Mouse (Mus musculus): Measurements from ENCODE around the gene Exoc5. TPM values are rescaled to one million over a fixed set of nuclear protein-coding genes. Genes with fewer than 3 reads are reported as not detected.
A peak's percentile ranks its signal among the peaks of the same experiment; 100 is the strongest.

Gene Exoc5
- polyA plus RNA-seq, 1 experiment from 2014 or later, result 45.5 TPM

DNA sequence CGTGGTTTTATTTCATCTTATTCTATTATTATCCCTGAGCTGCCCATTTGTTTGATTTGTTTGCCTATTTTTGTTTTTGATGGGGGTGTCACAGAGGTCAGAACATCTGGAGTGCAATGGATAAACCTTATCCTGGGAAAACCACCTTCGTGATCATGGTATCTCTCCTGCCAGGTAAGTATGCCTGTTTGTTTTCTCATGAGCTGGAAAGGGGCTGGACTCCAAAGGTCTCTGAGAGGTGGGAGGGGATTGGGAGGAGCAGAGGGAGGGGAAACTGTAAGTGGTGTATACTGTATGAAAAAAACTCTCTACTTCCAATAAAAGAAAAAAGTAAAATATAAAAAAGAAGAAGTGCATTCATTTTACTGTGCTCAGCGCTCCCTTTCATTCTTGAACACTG, 64.8 kb downstream of the Exoc5 start:
- no peak overlapping the region for H3K27ac ChIP-seq (ENCODE audit: poor library complexity, severe bottlenecking)
- WGBS, result 75% methylated on average over 3 of the region's 3 CpGs
- no peaks in the 10 kb centered on the region for H3K36me3 ChIP-seq
- no peaks in the 10 kb centered on the region for H3K27me3 ChIP-seq (replicated peaks)
- no peaks in the 10 kb centered on the region for H3K4me1 ChIP-seq (replicated peaks)
- no peak overlapping the region for H3K4me3 ChIP-seq
- no peak overlapping the region for H3K9ac ChIP-seq
- no peaks in the 10 kb centered on the region for H3K9me3 ChIP-seq (replicated peaks)
- no peak for ATAC-seq (ENCODE audit: insufficient number of reproducible peaks, low FRiP score)
- no peak overlapping the region for H3K4me2 ChIP-seq

DNA sequence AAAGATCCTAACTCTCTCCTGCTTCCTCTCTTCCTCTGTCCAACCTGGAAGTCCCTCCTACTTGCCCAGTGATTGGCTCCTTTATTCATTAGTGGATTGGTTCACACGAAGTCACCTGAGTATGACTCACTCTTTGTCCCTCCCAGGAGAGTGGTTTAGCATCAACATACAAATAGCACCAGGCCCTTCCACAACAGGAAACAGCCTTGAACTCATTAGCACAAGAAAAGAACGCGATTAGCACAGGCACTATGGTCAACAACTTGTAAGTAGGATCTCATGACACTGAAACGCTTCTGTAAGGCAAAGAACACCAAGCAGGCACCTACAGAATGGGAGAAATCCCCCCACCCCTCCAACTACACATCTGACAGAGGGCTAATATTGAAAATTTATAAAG, 67.7 kb downstream of the Exoc5 start:
- 51% methylated on average over 4 of the region's 4 CpGs for WGBS
- Histone ChIP-seq H3K36me3 (no peaks in the 10 kb centered on the region), H3K9ac (no peak overlapping the region), H3K27ac (ENCODE audit: poor library complexity, severe bottlenecking) (no peak overlapping the region), H3K4me2 (no peak overlapping the region), H3K4me3 (no peak overlapping the region), H3K4me1 (replicated peaks) (no peaks in the 10 kb centered on the region), H3K9me3 (replicated peaks) (no peaks in the 10 kb centered on the region), H3K27me3 (replicated peaks) (no peaks in the 10 kb centered on the region)
- no peak for ATAC-seq (ENCODE audit: insufficient number of reproducible peaks, low FRiP score)

DNA sequence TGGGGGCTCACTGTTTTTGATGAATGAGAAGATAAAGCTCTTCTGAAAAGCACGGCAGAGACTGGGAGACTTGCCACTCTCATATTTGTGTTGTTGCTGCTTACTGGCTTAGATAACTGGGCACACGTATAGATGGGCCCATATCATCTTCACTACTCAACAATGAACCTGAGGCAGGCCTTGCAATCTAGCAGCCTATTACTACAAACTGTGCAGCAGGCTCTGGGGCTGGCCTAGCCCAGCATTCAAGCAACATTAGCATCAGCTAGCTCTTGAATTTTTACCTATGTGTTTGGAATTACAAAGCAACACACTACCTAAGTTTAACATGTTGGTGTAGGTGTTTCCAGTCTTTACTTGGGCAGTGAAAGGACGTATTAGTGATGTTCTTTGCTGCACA, 72.6 kb downstream of the Exoc5 start:
- Histone ChIP-seq H3K9me3 (replicated peaks) (no peaks in the 10 kb centered on the region), H3K4me3 (no peak overlapping the region), H3K4me2 (no peak overlapping the region), H3K27me3 (replicated peaks) (no peaks in the 10 kb centered on the region; the same call in 1 of the 2 replicates), H3K27ac (ENCODE audit: poor library complexity, severe bottlenecking) (no peak overlapping the region), H3K9ac (no peak overlapping the region), H3K36me3 (no peaks in the 10 kb centered on the region), H3K4me1 (replicated peaks) (no peaks in the 10 kb centered on the region; the same call in 1 of the 2 replicates)
- 73% methylated on average over 3 of the region's 3 CpGs for WGBS
- ATAC-seq (ENCODE audit: insufficient number of reproducible peaks, low FRiP score), result no peak

DNA sequence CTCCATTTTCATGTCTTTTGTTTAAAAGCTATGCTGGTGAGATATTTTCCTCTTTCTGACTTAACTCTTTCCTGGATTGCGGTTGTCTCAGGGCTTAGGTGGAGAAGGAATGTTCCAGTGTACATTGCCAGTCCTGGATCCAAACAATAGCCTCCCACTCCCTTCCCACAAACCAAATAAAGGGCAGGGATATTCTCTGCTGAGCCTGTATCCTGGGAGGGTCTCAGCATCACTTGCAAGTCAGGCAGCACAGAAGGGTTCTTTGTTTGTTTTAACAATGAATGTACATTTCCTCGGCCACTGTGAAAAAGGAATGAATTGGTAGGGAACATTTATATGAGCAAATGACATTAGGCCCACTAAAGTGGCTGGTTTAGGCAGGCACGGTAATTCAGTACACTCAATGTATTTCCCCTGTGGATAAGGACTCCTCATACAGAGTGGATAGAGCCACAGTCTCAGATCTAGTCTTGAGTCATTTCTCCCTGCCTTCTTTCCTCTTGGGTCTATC, 74.3 kb downstream of the Exoc5 start:
- H3K4me1 ChIP-seq (replicated peaks), result no peaks in the 10 kb centered on the region; the same call in 1 of the 2 replicates
- H3K4me3 ChIP-seq, result no peak overlapping the region

DNA sequence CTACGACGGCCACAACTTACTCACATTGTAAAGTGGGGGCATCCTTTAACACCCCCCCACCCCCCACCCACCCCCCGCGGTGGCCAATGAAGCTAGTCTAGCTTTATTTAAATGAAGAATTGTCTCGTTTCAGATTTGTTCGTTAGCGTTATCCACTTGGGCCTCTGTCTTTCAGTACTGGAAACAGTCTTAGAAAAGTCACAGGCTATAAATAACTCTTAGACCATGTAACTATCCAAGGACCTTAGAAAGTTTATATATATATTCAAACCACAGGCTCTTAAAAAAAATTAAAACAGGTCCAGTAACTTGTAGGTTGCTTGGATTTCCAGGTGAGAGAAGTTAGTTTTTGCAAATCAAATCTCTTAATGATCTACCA, 75.3 kb downstream of the Exoc5 start:
- WGBS, result 5% methylated on average over 7 of the region's 7 CpGs
- no peaks in the 10 kb centered on the region for H3K36me3 ChIP-seq
- peak overlapping the region; percentile 76 for H3K4me2 ChIP-seq
- no peaks in the 10 kb centered on the region for H3K9me3 ChIP-seq (replicated peaks)
- no peak for ATAC-seq (ENCODE audit: insufficient number of reproducible peaks, low FRiP score)
- H3K9ac ChIP-seq, result no peak overlapping the region; the same call in 1 of the 2 replicates
- peaks cover 5% of the 10 kb centered on the region; the same call in 1 of the 2 replicates for H3K4me1 ChIP-seq (replicated peaks)
- H3K27ac ChIP-seq (ENCODE audit: poor library complexity, severe bottlenecking), result no peak overlapping the region
- H3K4me3 ChIP-seq, result peak overlapping the region; percentile 38
- H3K27me3 ChIP-seq (replicated peaks), result no peaks in the 10 kb centered on the region; the same call in 1 of the 2 replicates

More for the DNA sequence above, 74.3 kb downstream of the Exoc5 start:
- no peak for ATAC-seq (ENCODE audit: insufficient number of reproducible peaks, low FRiP score)
- no peaks in the 10 kb centered on the region for H3K9me3 ChIP-seq (replicated peaks)
- no peaks in the 10 kb centered on the region for H3K36me3 ChIP-seq
- WGBS, result 59% methylated on average over 3 of the region's 3 CpGs
- no peak overlapping the region for H3K27ac ChIP-seq (ENCODE audit: poor library complexity, severe bottlenecking)
- H3K27me3 ChIP-seq (replicated peaks), result no peaks in the 10 kb centered on the region; the same call in 1 of the 2 replicates
- no peak overlapping the region for H3K4me2 ChIP-seq
- no peak overlapping the region for H3K9ac ChIP-seq

DNA sequence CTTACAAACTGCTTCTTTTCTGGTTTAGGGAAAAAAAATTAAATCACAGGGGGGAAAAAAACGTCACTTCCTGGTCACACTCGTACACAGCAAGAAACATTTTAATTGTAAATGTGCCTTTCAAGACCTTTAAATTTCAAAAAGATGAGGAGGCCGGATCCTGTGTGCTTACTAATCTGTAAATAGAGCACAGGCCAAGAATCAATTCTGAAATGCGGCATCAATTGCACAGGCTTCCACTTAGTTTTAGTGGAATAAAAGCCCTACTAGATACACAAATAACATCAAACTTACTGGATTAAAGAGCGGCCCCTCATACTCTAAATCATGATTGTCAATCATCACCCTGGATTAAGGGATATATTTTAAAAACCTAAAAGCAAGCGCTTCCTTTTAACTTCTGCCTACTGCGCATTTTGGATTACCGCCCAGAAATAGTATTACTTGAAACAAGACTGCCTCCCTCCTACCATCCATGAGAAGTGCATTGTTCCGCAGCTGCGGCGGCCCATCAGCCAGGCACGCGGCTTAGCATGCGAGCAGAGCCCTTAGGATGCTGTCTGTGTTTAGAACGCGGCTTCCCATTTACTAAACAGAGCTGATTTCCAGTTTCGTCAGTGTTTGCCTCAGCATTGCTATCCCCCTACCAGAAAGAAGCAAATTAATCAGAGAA, 75.8 kb downstream of the Exoc5 start:
- Histone ChIP-seq H3K4me2 (peak overlapping the region; percentile 76), H3K9me3 (replicated peaks) (no peaks in the 10 kb centered on the region), H3K27me3 (replicated peaks) (no peaks in the 10 kb centered on the region; the same call in 1 of the 2 replicates), H3K9ac (no peak overlapping the region; the same call in 1 of the 2 replicates), H3K4me1 (replicated peaks) (peaks cover 6% of the 10 kb centered on the region; the same call in 1 of the 2 replicates), H3K27ac (ENCODE audit: poor library complexity, severe bottlenecking) (no peak overlapping the region), H3K36me3 (no peaks in the 10 kb centered on the region), H3K4me3 (peak overlapping the region; percentile 38)
- WGBS, result 16% methylated on average over 17 of the region's 17 CpGs
- peak; percentile 61; the same call in 1 of the 2 replicates for ATAC-seq (ENCODE audit: insufficient number of reproducible peaks, low FRiP score)

DNA sequence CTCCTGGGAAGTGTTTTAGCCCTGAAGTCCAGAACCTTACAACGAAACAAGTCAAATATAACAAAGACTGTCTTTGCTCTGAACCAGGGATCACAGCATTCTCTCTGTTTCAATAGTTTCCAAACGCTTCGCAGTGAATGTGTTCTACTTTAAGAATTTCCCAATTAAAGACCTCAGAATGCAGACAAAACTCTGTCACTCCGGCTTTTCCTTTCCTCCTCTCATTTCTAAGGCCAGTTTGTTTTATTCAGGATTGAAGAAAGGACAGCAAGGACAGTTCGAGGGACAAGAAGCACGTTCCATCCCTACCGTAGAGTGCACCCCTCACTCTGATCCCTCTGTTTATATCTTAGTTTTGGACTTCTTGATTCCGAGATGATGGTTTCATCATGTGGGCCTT, 76.6 kb downstream of the Exoc5 start:
- Histone ChIP-seq H3K4me2 (no peak overlapping the region), H3K36me3 (no peaks in the 10 kb centered on the region), H3K9ac (no peak overlapping the region), H3K9me3 (replicated peaks) (no peaks in the 10 kb centered on the region), H3K27ac (ENCODE audit: poor library complexity, severe bottlenecking) (no peak overlapping the region), H3K4me3 (no peak overlapping the region), H3K4me1 (replicated peaks) (peaks cover 6% of the 10 kb centered on the region; the same call in 1 of the 2 replicates), H3K27me3 (replicated peaks) (no peaks in the 10 kb centered on the region; the same call in 1 of the 2 replicates)
- 85% methylated on average over 8 of the region's 8 CpGs for WGBS
- no peak for ATAC-seq (ENCODE audit: insufficient number of reproducible peaks, low FRiP score)

DNA sequence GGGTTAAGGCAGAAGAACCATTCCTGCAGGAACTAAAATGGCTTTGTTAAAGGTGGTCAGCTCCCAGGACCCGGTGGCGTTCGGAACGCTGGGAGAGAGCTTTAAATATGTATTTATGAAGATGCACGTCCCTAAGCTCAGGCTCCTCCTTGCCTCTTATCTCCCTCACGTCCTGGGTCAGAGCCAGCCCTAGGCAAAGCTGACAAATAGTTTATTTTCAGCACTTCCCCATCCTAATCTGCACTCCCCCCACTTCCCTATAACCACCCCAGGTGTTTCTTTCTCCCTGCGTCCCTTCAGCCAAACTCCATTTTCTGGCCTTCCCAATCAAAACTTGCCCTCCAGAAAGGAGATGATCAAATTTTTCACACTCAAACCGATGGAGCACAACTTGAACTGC, 80.2 kb downstream of the Exoc5 start:
- peaks cover 6% of the 10 kb centered on the region; the same call in 1 of the 2 replicates for H3K4me1 ChIP-seq (replicated peaks)
- WGBS, result 53% methylated on average over 8 of the region's 8 CpGs
- H3K27me3 ChIP-seq (replicated peaks), result no peaks in the 10 kb centered on the region; the same call in 1 of the 2 replicates
- no peak for ATAC-seq (ENCODE audit: insufficient number of reproducible peaks, low FRiP score)
- no peak overlapping the region for H3K4me3 ChIP-seq
- no peaks in the 10 kb centered on the region for H3K9me3 ChIP-seq (replicated peaks)
- no peak overlapping the region for H3K27ac ChIP-seq (ENCODE audit: poor library complexity, severe bottlenecking)
- no peak overlapping the region for H3K4me2 ChIP-seq
- H3K9ac ChIP-seq, result no peak overlapping the region
- no peaks in the 10 kb centered on the region for H3K36me3 ChIP-seq

DNA sequence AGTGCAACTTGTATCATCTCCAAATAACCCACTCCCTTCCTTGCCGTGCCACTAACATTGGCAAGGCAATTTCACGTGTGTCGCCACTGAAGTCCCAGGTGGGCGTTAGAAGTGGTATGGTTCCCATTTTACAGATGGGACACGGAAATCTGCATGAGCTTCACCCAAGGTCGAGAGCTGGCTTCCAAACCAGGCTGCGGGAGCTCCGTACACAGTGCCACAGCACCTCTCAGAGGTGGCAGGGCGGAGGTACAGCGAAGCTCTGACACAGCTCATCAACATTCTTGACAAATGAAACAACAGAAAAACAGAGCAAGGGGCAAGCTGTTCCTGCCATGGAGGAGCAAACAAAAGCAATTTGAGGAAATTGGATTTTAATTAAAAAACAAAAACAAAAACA, 80.8 kb downstream of the Exoc5 start:
- Histone ChIP-seq H3K4me1 (replicated peaks) (peaks cover 6% of the 10 kb centered on the region; the same call in 1 of the 2 replicates), H3K9me3 (replicated peaks) (no peaks in the 10 kb centered on the region), H3K4me2 (no peak overlapping the region), H3K9ac (no peak overlapping the region), H3K36me3 (no peaks in the 10 kb centered on the region), H3K27me3 (replicated peaks) (no peaks in the 10 kb centered on the region; the same call in 1 of the 2 replicates), H3K4me3 (no peak overlapping the region), H3K27ac (ENCODE audit: poor library complexity, severe bottlenecking) (no peak overlapping the region)
- WGBS, result 35% methylated on average over 10 of the region's 10 CpGs
- ATAC-seq (ENCODE audit: insufficient number of reproducible peaks, low FRiP score), result no peak

DNA sequence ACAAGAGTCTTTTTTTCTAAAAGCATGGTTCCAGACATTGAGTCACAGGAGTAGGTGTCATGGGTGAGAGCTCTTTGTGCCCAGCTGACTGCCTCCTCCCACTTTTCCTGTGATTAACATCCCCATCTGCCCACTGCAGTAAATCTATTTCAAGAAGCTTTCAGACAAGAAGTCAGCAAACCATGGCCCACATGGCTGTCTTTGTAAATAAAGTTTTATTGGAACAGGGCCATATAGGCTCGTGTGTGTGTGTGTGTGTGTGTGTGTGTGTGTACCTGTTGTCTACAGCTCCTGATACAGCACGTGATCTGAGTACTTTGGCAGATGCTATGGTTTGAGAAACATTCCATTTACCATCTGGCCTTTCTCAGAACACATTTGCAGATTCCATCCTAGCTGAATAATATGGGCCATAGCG, 87.5 kb downstream of the Exoc5 start:
- Histone ChIP-seq H3K36me3 (no peaks in the 10 kb centered on the region), H3K4me2 (no peak overlapping the region), H3K4me3 (no peak overlapping the region), H3K4me1 (replicated peaks) (no peaks in the 10 kb centered on the region), H3K9ac (no peak overlapping the region), H3K9me3 (replicated peaks) (no peaks in the 10 kb centered on the region), H3K27ac (ENCODE audit: poor library complexity, severe bottlenecking) (no peak overlapping the region), H3K27me3 (replicated peaks) (no peaks in the 10 kb centered on the region)
- ATAC-seq (ENCODE audit: insufficient number of reproducible peaks, low FRiP score), result no peak
- 70% methylated on average over 3 of the region's 3 CpGs for WGBS

DNA sequence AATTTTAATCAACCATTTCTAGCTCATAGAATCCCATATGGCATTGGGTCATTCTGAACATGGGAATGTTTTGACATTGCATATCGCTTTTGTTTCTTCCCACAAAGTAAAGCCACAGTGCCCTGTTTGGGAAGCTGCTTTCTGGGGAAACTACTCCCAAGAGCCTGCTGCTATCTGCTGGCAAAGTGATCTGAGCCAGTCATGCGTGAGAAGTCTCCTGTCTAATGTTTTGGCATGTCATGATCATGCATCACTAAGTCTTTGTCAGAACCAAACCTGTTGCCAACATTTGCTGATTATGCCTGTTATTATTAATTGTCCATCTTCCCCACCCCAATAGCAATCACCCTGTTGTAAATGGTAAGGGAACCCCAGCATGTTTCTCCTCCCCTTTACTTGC, 94.9 kb downstream of the Exoc5 start:
- no peak overlapping the region for H3K4me3 ChIP-seq
- H3K27me3 ChIP-seq (replicated peaks), result no peaks in the 10 kb centered on the region
- H3K4me1 ChIP-seq (replicated peaks), result no peaks in the 10 kb centered on the region
- no peak overlapping the region for H3K4me2 ChIP-seq
- no peaks in the 10 kb centered on the region for H3K9me3 ChIP-seq (replicated peaks)
- 81% methylated on average over 2 of the region's 2 CpGs for WGBS
- H3K27ac ChIP-seq (ENCODE audit: poor library complexity, severe bottlenecking), result no peak overlapping the region
- H3K9ac ChIP-seq, result no peak overlapping the region
- H3K36me3 ChIP-seq, result no peaks in the 10 kb centered on the region
- no peak for ATAC-seq (ENCODE audit: insufficient number of reproducible peaks, low FRiP score)

Measured in heart, embryonic 12.5 days (tissue).